Mouse (Mus musculus): ENCODE measurements at regions not wholly inside any gene's neighbourhood (a gene's known extent, or its start where the extent isn't known, plus 50 kb on each side); places are given as distances from the start of the nearest gene placed in this dataset.

- WGBS: 91% methylated on average over 5 of the region's 5 CpGs
- Histone ChIP-seq H3K27me3 (ENCODE audit: control insufficient read depth, insufficient read depth, low read length) (no peaks in the 10 kb centered on the region), H3K27ac (ENCODE audit: low read depth, low read length) (no peak overlapping the region), H3K9ac (ENCODE audit: low read length) (no peak overlapping the region), H3K4me3 (ENCODE audit: low read depth, low read length) (no peak overlapping the region), H3K36me3 (ENCODE audit: control insufficient read depth, insufficient read depth, low read length) (no peaks in the 10 kb centered on the region), H3K4me1 (ENCODE audit: control insufficient read depth, insufficient read depth, low read length) (no peaks in the 10 kb centered on the region), H3K4me2 (ENCODE audit: low read depth) (no peak overlapping the region), H3K9me3 (ENCODE audit: control insufficient read depth, low read length) (no peaks in the 10 kb centered on the region)
- no peak for ATAC-seq (ENCODE audit: insufficient read depth, low FRiP score, low TSS enrichment)
- no peak for DNase-seq (ENCODE audit: low spot score)
These were observed 107.9 kb downstream of the CK137956 start for GRCm38 (mm10) chr4:127862875-127863274.

- H3K27me3 ChIP-seq (ENCODE audit: control insufficient read depth, insufficient read depth, low read length): no peaks in the 10 kb centered on the region
- no peak for ATAC-seq (ENCODE audit: insufficient read depth, low FRiP score, low TSS enrichment)
- DNase-seq (ENCODE audit: low spot score): no peak
- no peak overlapping the region for H3K4me2 ChIP-seq (ENCODE audit: low read depth)
- H3K9me3 ChIP-seq (ENCODE audit: control insufficient read depth, low read length): no peaks in the 10 kb centered on the region
- H3K36me3 ChIP-seq (ENCODE audit: control insufficient read depth, insufficient read depth, low read length): no peaks in the 10 kb centered on the region
- no peaks in the 10 kb centered on the region for H3K4me1 ChIP-seq (ENCODE audit: control insufficient read depth, insufficient read depth, low read length)
- H3K4me3 ChIP-seq (ENCODE audit: low read depth, low read length): no peak overlapping the region
- H3K27ac ChIP-seq (ENCODE audit: low read depth, low read length): no peak overlapping the region
- 60% methylated on average over 16 of the region's 16 CpGs for WGBS
- H3K9ac ChIP-seq (ENCODE audit: low read length): no peak overlapping the region
These were observed 109.2 kb downstream of the CK137956 start for GRCm38 (mm10) chr4:127861319-127862117.

- H3K27me3 ChIP-seq (ENCODE audit: control insufficient read depth, insufficient read depth, low read length): no peaks in the 10 kb centered on the region
- ATAC-seq (ENCODE audit: insufficient read depth, low FRiP score, low TSS enrichment): no peak
- DNase-seq (ENCODE audit: low spot score): no peak
- H3K4me1 ChIP-seq (ENCODE audit: control insufficient read depth, insufficient read depth, low read length): no peaks in the 10 kb centered on the region
- 83% methylated on average over 4 of the region's 4 CpGs for WGBS
- no peak overlapping the region for H3K4me2 ChIP-seq (ENCODE audit: low read depth)
- no peak overlapping the region for H3K9ac ChIP-seq (ENCODE audit: low read length)
- H3K36me3 ChIP-seq (ENCODE audit: control insufficient read depth, insufficient read depth, low read length): no peaks in the 10 kb centered on the region
- H3K27ac ChIP-seq (ENCODE audit: low read depth, low read length): no peak overlapping the region
- H3K4me3 ChIP-seq (ENCODE audit: low read depth, low read length): no peak overlapping the region
- no peaks in the 10 kb centered on the region for H3K9me3 ChIP-seq (ENCODE audit: control insufficient read depth, low read length)
These were observed 110.5 kb downstream of the CK137956 start for GRCm38 (mm10) chr4:127860271-127860670.

GRCm38 (mm10) chr4:127859505-127859904 lies 111.2 kb downstream of the CK137956 start:
- Histone ChIP-seq H3K4me3 (ENCODE audit: low read depth, low read length) (no peak overlapping the region), H3K27ac (ENCODE audit: low read depth, low read length) (no peak overlapping the region), H3K9me3 (ENCODE audit: control insufficient read depth, low read length) (no peaks in the 10 kb centered on the region), H3K4me1 (ENCODE audit: control insufficient read depth, insufficient read depth, low read length) (no peaks in the 10 kb centered on the region), H3K36me3 (ENCODE audit: control insufficient read depth, insufficient read depth, low read length) (no peaks in the 10 kb centered on the region), H3K27me3 (ENCODE audit: control insufficient read depth, insufficient read depth, low read length) (no peaks in the 10 kb centered on the region), H3K9ac (ENCODE audit: low read length) (no peak overlapping the region), H3K4me2 (ENCODE audit: low read depth) (no peak overlapping the region)
- WGBS: 94% methylated on average over 6 of the region's 6 CpGs
- DNase-seq (ENCODE audit: low spot score) (no peak), ATAC-seq (ENCODE audit: insufficient read depth, low FRiP score, low TSS enrichment) (no peak)

- no peaks in the 10 kb centered on the region for H3K36me3 ChIP-seq (ENCODE audit: control insufficient read depth, insufficient read depth, low read length)
- no peaks in the 10 kb centered on the region for H3K27me3 ChIP-seq (ENCODE audit: control insufficient read depth, insufficient read depth, low read length)
- no peak overlapping the region for H3K4me2 ChIP-seq (ENCODE audit: low read depth)
- H3K27ac ChIP-seq (ENCODE audit: low read depth, low read length): no peak overlapping the region
- H3K4me1 ChIP-seq (ENCODE audit: control insufficient read depth, insufficient read depth, low read length): no peaks in the 10 kb centered on the region
- DNase-seq (ENCODE audit: low spot score) (no peak), ATAC-seq (ENCODE audit: insufficient read depth, low FRiP score, low TSS enrichment) (no peak)
- H3K9me3 ChIP-seq (ENCODE audit: control insufficient read depth, low read length): no peaks in the 10 kb centered on the region
- H3K9ac ChIP-seq (ENCODE audit: low read length): no peak overlapping the region
- H3K4me3 ChIP-seq (ENCODE audit: low read depth, low read length): no peak overlapping the region
- WGBS: 90% methylated on average over 3 of the region's 3 CpGs
These were observed 112.2 kb downstream of the CK137956 start for GRCm38 (mm10) chr4:127858566-127858965.

GRCm38 (mm10) chr4:127855836-127856235 lies 114.9 kb downstream of the CK137956 start:
- no peak for ATAC-seq (ENCODE audit: insufficient read depth, low FRiP score, low TSS enrichment)
- Histone ChIP-seq H3K4me1 (ENCODE audit: control insufficient read depth, insufficient read depth, low read length) (no peaks in the 10 kb centered on the region), H3K4me3 (ENCODE audit: low read depth, low read length) (no peak overlapping the region), H3K4me2 (ENCODE audit: low read depth) (no peak overlapping the region), H3K36me3 (ENCODE audit: control insufficient read depth, insufficient read depth, low read length) (no peaks in the 10 kb centered on the region), H3K9ac (ENCODE audit: low read length) (no peak overlapping the region), H3K9me3 (ENCODE audit: control insufficient read depth, low read length) (no peaks in the 10 kb centered on the region), H3K27ac (ENCODE audit: low read depth, low read length) (no peak overlapping the region), H3K27me3 (ENCODE audit: control insufficient read depth, insufficient read depth, low read length) (no peaks in the 10 kb centered on the region)
- 61% methylated on average over 1 of the region's 1 CpGs for WGBS
- DNase-seq (ENCODE audit: low spot score): no peak

GRCm38 (mm10) chr4:127854776-127855409 lies 115.9 kb downstream of the CK137956 start:
- H3K36me3 ChIP-seq (ENCODE audit: control insufficient read depth, insufficient read depth, low read length): no peaks in the 10 kb centered on the region
- H3K4me3 ChIP-seq (ENCODE audit: low read depth, low read length): no peak overlapping the region
- H3K4me2 ChIP-seq (ENCODE audit: low read depth): no peak overlapping the region
- no peak overlapping the region for H3K27ac ChIP-seq (ENCODE audit: low read depth, low read length)
- WGBS: 88% methylated on average over 3 of the region's 3 CpGs
- ATAC-seq (ENCODE audit: insufficient read depth, low FRiP score, low TSS enrichment) (no peak), DNase-seq (ENCODE audit: low spot score) (no peak)
- H3K9ac ChIP-seq (ENCODE audit: low read length): no peak overlapping the region
- H3K27me3 ChIP-seq (ENCODE audit: control insufficient read depth, insufficient read depth, low read length): no peaks in the 10 kb centered on the region
- no peaks in the 10 kb centered on the region for H3K9me3 ChIP-seq (ENCODE audit: control insufficient read depth, low read length)
- H3K4me1 ChIP-seq (ENCODE audit: control insufficient read depth, insufficient read depth, low read length): no peaks in the 10 kb centered on the region

GRCm38 (mm10) chr4:127849306-127849705 lies 121.4 kb downstream of the CK137956 start:
- WGBS: 92% methylated on average over 5 of the region's 5 CpGs
- DNase-seq (ENCODE audit: low spot score) (no peak), ATAC-seq (ENCODE audit: insufficient read depth, low FRiP score, low TSS enrichment) (no peak)
- H3K27ac ChIP-seq (ENCODE audit: low read depth, low read length): no peak overlapping the region
- no peak overlapping the region for H3K9ac ChIP-seq (ENCODE audit: low read length)
- no peak overlapping the region for H3K4me3 ChIP-seq (ENCODE audit: low read depth, low read length)
- H3K4me2 ChIP-seq (ENCODE audit: low read depth): no peak overlapping the region
- no peaks in the 10 kb centered on the region for H3K4me1 ChIP-seq (ENCODE audit: control insufficient read depth, insufficient read depth, low read length)
- no peaks in the 10 kb centered on the region for H3K36me3 ChIP-seq (ENCODE audit: control insufficient read depth, insufficient read depth, low read length)
- H3K27me3 ChIP-seq (ENCODE audit: control insufficient read depth, insufficient read depth, low read length): no peaks in the 10 kb centered on the region
- no peaks in the 10 kb centered on the region for H3K9me3 ChIP-seq (ENCODE audit: control insufficient read depth, low read length)

GRCm38 (mm10) chr4:127846321-127846720 lies 124.4 kb downstream of the CK137956 start:
- WGBS: 30% methylated on average over 3 of the region's 3 CpGs
- Histone ChIP-seq H3K36me3 (ENCODE audit: control insufficient read depth, insufficient read depth, low read length) (no peaks in the 10 kb centered on the region), H3K4me2 (ENCODE audit: low read depth) (no peak overlapping the region), H3K9me3 (ENCODE audit: control insufficient read depth, low read length) (no peaks in the 10 kb centered on the region), H3K9ac (ENCODE audit: low read length) (no peak overlapping the region), H3K27me3 (ENCODE audit: control insufficient read depth, insufficient read depth, low read length) (no peaks in the 10 kb centered on the region), H3K27ac (ENCODE audit: low read depth, low read length) (no peak overlapping the region), H3K4me3 (ENCODE audit: low read depth, low read length) (no peak overlapping the region), H3K4me1 (ENCODE audit: control insufficient read depth, insufficient read depth, low read length) (no peaks in the 10 kb centered on the region)
- DNase-seq (ENCODE audit: low spot score) (no peak), ATAC-seq (ENCODE audit: insufficient read depth, low FRiP score, low TSS enrichment) (no peak)
